In the genomic region with DNA sequence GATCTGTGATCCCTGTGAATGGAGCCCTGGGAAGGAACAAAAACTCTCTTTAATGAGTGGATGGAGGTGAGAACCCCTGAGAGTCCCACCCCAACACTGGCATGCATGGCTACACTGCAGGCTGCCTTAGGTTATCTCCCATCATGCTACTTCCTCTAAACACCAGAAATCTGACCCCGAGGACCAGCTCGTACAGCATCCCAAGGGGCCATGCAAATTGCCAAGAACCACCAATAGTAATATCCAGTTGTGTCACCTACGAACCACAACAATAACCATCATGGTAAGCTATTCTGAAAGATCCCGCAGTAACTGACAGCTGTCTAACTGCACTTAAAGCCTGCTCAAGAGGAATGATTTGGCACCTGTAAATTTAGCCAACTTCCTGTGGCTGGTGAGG, we compare ENCODE assay signal across 23 mouse cellular contexts.
"Had no signal": no experiment of that assay in that cellular context is flagged by ENCODE, and none has a peak within 500 bp of the region (broad histone marks: within the 10 kb centered on the region; RNA-seq: fewer than 3 reads in every experiment).

No protein-coding gene starts in this region.

- H3K4me1 ChIP-seq: midbrain, embryonic 10.5 days; midbrain, embryonic 12.5 days had no signal

- H3K9me3 ChIP-seq: liver, embryonic 13.5 days; liver, embryonic 15.5 days; lung, embryonic 15.5 days; midbrain, embryonic 10.5 days; neural tube, embryonic 12.5 days; stomach, embryonic 15.5 days had no signal

- H3K4me2 ChIP-seq: liver, embryonic 13.5 days; liver, embryonic 15.5 days; lung, embryonic 15.5 days; midbrain, embryonic 12.5 days; neural tube, embryonic 12.5 days; stomach, embryonic 15.5 days had no signal

- H3K27ac ChIP-seq: liver, embryonic 13.5 days; liver, embryonic 15.5 days; lung, embryonic 15.5 days; midbrain, embryonic 10.5 days; midbrain, embryonic 12.5 days; neural tube, embryonic 12.5 days; stomach, embryonic 15.5 days; stomach, postnatal 0 days had no signal

- H3K4me3 ChIP-seq: liver, embryonic 13.5 days; liver, embryonic 15.5 days; lung, embryonic 15.5 days; midbrain, embryonic 10.5 days; midbrain, embryonic 12.5 days; myocyte; neural tube, embryonic 12.5 days; stomach, embryonic 15.5 days had no signal

- H3K36me3 ChIP-seq: liver, embryonic 15.5 days; lung, embryonic 15.5 days; midbrain, embryonic 12.5 days; neural tube, embryonic 12.5 days had no signal

- DNase-seq: liver, embryonic 13.5 days; liver, postnatal 0 days; lung, adult 2 months; lung, postnatal 4 days; midbrain, embryonic 14.5 days; retina, postnatal 1 day; right cerebral cortex, adult 18-20 months; right cerebral cortex, postnatal 25 days; right cerebral cortex, postnatal 4 days; spleen, adult 18-20 months; thymus, adult 2 months; thymus, postnatal 14 days; thymus, postnatal 36 days had no signal

- ATAC-seq: liver, postnatal 0 days; lung, postnatal 0 days; midbrain, embryonic 16.5 days had no signal

- H3K27me3 ChIP-seq: liver, embryonic 13.5 days; liver, embryonic 15.5 days; lung, embryonic 15.5 days; midbrain, embryonic 12.5 days; neural tube, embryonic 12.5 days; stomach, embryonic 15.5 days had no signal

- H3K9ac ChIP-seq: liver, embryonic 13.5 days; liver, embryonic 15.5 days; liver, postnatal 0 days; lung, embryonic 15.5 days; midbrain, embryonic 12.5 days; neural tube, embryonic 12.5 days; stomach, embryonic 15.5 days had no signal
